Mouse (Mus musculus) forebrain, embryonic 16.5 days (tissue): ENCODE measurements around the gene Arid5b. TPM values are rescaled to one million over a fixed set of nuclear protein-coding genes. Genes with fewer than 3 reads are reported as not detected.

Source experiments
- ATAC-seq: fragments of 200-750 bp; cut with Nextera tagmentation; 2 replicates; pipeline ENCODE4 v1.8.0; 2017; ENCODE audit warnings: mild to moderate bottlenecking, moderate library complexity
- H3K27ac ChIP-seq: fragments of 300-500 bp; sonication (generic); 2 replicates; pipeline ENCODE4 v1.5.1; 2014; ENCODE audit warnings: low read length, control low read depth
- H3K27me3 ChIP-seq: fragments of 300-500 bp; sonication (generic); replicated peaks from 2 replicates; pipeline ENCODE4 v1.6.1; 2014; ENCODE audit warnings: low read length; ENCODE audit not compliant: control insufficient read depth, insufficient read depth
- H3K36me3 ChIP-seq: fragments of 300-500 bp; sonication (generic); 2 replicates; pipeline ENCODE4 v1.6.1; 2014; ENCODE audit not compliant: control insufficient read depth, insufficient read depth
- H3K4me1 ChIP-seq: fragments of 300-500 bp; sonication (generic); replicated peaks from 2 replicates; pipeline ENCODE4 v1.6.1; 2014; ENCODE audit warnings: low read length; ENCODE audit not compliant: control insufficient read depth, insufficient read depth
- H3K4me2 ChIP-seq: fragments of 300-500 bp; sonication (generic); 2 replicates; pipeline ENCODE4 v1.6.1; 2014; ENCODE audit warnings: mild to moderate bottlenecking, low read length, control low read depth
- H3K4me3 ChIP-seq: fragments of 300-500 bp; sonication (generic); replicated peaks from 2 replicates; pipeline ENCODE4 v1.5.1; 2014; ENCODE audit warnings: mild to moderate bottlenecking, low read length, control low read depth
- H3K9ac ChIP-seq: fragments of 300-500 bp; sonication (generic); replicated peaks from 2 replicates; pipeline ENCODE4 v1.6.1; 2014; ENCODE audit warnings: low read depth, low read length, control low read depth
- H3K9me3 ChIP-seq: fragments of 300-500 bp; sonication (generic); 2 replicates; pipeline ENCODE4 v1.6.1; 2016; ENCODE audit warnings: low read length; ENCODE audit not compliant: control insufficient read depth
- WGBS: fragments of 180-500 bp; shearing (Covaris S2); extraction: QIAGEN DNeasy Blood & Tissue Kit; methylation state at CpG from one replicate; pipeline ENCODE4 v1.1.7; 2014; 5-methylcytosine and 5-hydroxymethylcytosine counted together
- polyA plus RNA-seq: library from polyadenylated mRNA; unstranded; fragments of >200 nt; fragmentation: Nextera tagmentation; extraction: Ambion mirVana; gene quantifications from 2 replicates; pipeline ENCODE4 v1.2.1, GENCODE M21; 2015

Arid5b gene
- 14.4 and 14.7 TPM in 2 replicates for polyA plus RNA-seq

GRCm38 (mm10) chr10:68278632-68279361 lies at the start of gene Arid5b:
TSS of gene Arid5b (minus strand) at chr10:68278740.
- peak within 1 kb of the TSS; percentile 85 for H3K27ac ChIP-seq
- peak within 1 kb of the TSS; percentile 72 for H3K9ac ChIP-seq
- no peak for ATAC-seq
- H3K4me1 ChIP-seq, result peaks cover 25% of the 10 kb centered on the region
- WGBS, result under 1% methylated on average over 24 of the region's 24 CpGs
- H3K4me3 ChIP-seq, result peak within 1 kb of the TSS; percentile 74
- peak within 1 kb of the TSS; percentile 97 for H3K4me2 ChIP-seq
- no peaks in the 10 kb centered on the region for H3K36me3 ChIP-seq
- H3K9me3 ChIP-seq, result no peaks in the 10 kb centered on the region
- H3K27me3 ChIP-seq, result no peaks in the 10 kb centered on the region

GRCm38 (mm10) chr10:68325378-68325777 lies 46.8 kb upstream of the Arid5b start:
- Histone ChIP-seq H3K4me2 (no peak overlapping the region), H3K27me3 (no peaks in the 10 kb centered on the region), H3K4me1 (no peaks in the 10 kb centered on the region), H3K9ac (no peak overlapping the region), H3K4me3 (no peak overlapping the region), H3K27ac (no peak overlapping the region), H3K9me3 (no peaks in the 10 kb centered on the region), H3K36me3 (no peaks in the 10 kb centered on the region)
- no peak for ATAC-seq
- WGBS, result 87% methylated on average over 6 of the region's 6 CpGs

- no peaks in the 10 kb centered on the region for H3K9me3 ChIP-seq
- H3K4me3 ChIP-seq, result no peak overlapping the region
- WGBS, result 74% methylated on average over 11 of the region's 11 CpGs
- H3K4me2 ChIP-seq, result no peak overlapping the region
- no peak overlapping the region for H3K9ac ChIP-seq
- 0 out of 2 replicates have a peak, but pooled peaks cover 2% of the 10 kb centered on the region for H3K4me1 ChIP-seq
- no peaks in the 10 kb centered on the region for H3K27me3 ChIP-seq
- ATAC-seq, result no peak
- H3K27ac ChIP-seq, result no peak overlapping the region
- no peaks in the 10 kb centered on the region for H3K36me3 ChIP-seq
Measured at GRCm38 (mm10) chr10:68324061-68324460, 45.5 kb upstream of the Arid5b start.

- Histone ChIP-seq H3K9me3 (no peaks in the 10 kb centered on the region), H3K4me2 (no peak overlapping the region), H3K27me3 (no peaks in the 10 kb centered on the region), H3K36me3 (no peaks in the 10 kb centered on the region), H3K9ac (no peak overlapping the region), H3K4me3 (no peak overlapping the region), H3K4me1 (0 out of 2 replicates have a peak, but pooled peaks cover 2% of the 10 kb centered on the region), H3K27ac (no peak overlapping the region)
- ATAC-seq, result no peak
- WGBS, result 88% methylated on average over 3 of the region's 3 CpGs
Measured at GRCm38 (mm10) chr10:68323167-68323566, 44.6 kb upstream of the Arid5b start.

GRCm38 (mm10) chr10:68320986-68321385 lies 42.4 kb upstream of the Arid5b start:
- no peak overlapping the region for H3K9ac ChIP-seq
- no peak for ATAC-seq
- H3K4me1 ChIP-seq, result 0 out of 2 replicates have a peak, but pooled peaks cover 2% of the 10 kb centered on the region
- 74% methylated on average over 4 of the region's 4 CpGs for WGBS
- H3K9me3 ChIP-seq, result peaks cover 2% of the 10 kb centered on the region; the same call in 1 of the 2 replicates
- H3K4me3 ChIP-seq, result no peak overlapping the region
- no peak overlapping the region for H3K4me2 ChIP-seq
- no peak overlapping the region for H3K27ac ChIP-seq
- no peaks in the 10 kb centered on the region for H3K27me3 ChIP-seq
- H3K36me3 ChIP-seq, result no peaks in the 10 kb centered on the region

GRCm38 (mm10) chr10:68320496-68320895 lies 42.0 kb upstream of the Arid5b start:
- no peaks in the 10 kb centered on the region for H3K27me3 ChIP-seq
- no peaks in the 10 kb centered on the region for H3K36me3 ChIP-seq
- peaks cover 2% of the 10 kb centered on the region; the same call in 1 of the 2 replicates for H3K9me3 ChIP-seq
- H3K4me3 ChIP-seq, result no peak overlapping the region
- H3K9ac ChIP-seq, result no peak overlapping the region
- H3K4me2 ChIP-seq, result no peak overlapping the region
- H3K4me1 ChIP-seq, result 0 out of 2 replicates have a peak, but pooled peaks cover 2% of the 10 kb centered on the region
- no peak for ATAC-seq
- WGBS, result 94% methylated on average over 5 of the region's 5 CpGs
- H3K27ac ChIP-seq, result no peak overlapping the region

GRCm38 (mm10) chr10:68319438-68319837 lies 40.9 kb upstream of the Arid5b start:
- Histone ChIP-seq H3K9ac (no peak overlapping the region), H3K36me3 (no peaks in the 10 kb centered on the region), H3K9me3 (peaks cover 2% of the 10 kb centered on the region; the same call in 1 of the 2 replicates), H3K4me2 (no peak overlapping the region), H3K4me1 (0 out of 2 replicates have a peak, but pooled peaks cover 2% of the 10 kb centered on the region), H3K4me3 (no peak overlapping the region), H3K27me3 (no peaks in the 10 kb centered on the region), H3K27ac (no peak overlapping the region)
- ATAC-seq, result no peak
- WGBS, result 68% methylated on average over 6 of the region's 6 CpGs

GRCm38 (mm10) chr10:68318438-68318979 lies 40.0 kb upstream of the Arid5b start:
- Histone ChIP-seq H3K4me2 (no peak overlapping the region), H3K36me3 (no peaks in the 10 kb centered on the region), H3K4me3 (no peak overlapping the region), H3K27ac (no peak overlapping the region), H3K9me3 (peaks cover 2% of the 10 kb centered on the region; the same call in 1 of the 2 replicates), H3K4me1 (0 out of 2 replicates have a peak, but pooled peaks cover 2% of the 10 kb centered on the region), H3K27me3 (no peaks in the 10 kb centered on the region), H3K9ac (no peak overlapping the region)
- 73% methylated on average over 6 of the region's 6 CpGs for WGBS
- no peak for ATAC-seq

- Histone ChIP-seq H3K4me1 (no peaks in the 10 kb centered on the region), H3K9me3 (peaks cover 2% of the 10 kb centered on the region; the same call in 1 of the 2 replicates), H3K27me3 (no peaks in the 10 kb centered on the region), H3K4me2 (no peak overlapping the region), H3K4me3 (no peak overlapping the region), H3K27ac (no peak overlapping the region), H3K36me3 (no peaks in the 10 kb centered on the region), H3K9ac (no peak overlapping the region)
- ATAC-seq, result no peak
- WGBS, result 85% methylated on average over 8 of the region's 8 CpGs
Measured at GRCm38 (mm10) chr10:68312734-68313133, 34.2 kb upstream of the Arid5b start.
